ENCODE assay signal across 8 mouse cellular contexts in the genomic region with DNA sequence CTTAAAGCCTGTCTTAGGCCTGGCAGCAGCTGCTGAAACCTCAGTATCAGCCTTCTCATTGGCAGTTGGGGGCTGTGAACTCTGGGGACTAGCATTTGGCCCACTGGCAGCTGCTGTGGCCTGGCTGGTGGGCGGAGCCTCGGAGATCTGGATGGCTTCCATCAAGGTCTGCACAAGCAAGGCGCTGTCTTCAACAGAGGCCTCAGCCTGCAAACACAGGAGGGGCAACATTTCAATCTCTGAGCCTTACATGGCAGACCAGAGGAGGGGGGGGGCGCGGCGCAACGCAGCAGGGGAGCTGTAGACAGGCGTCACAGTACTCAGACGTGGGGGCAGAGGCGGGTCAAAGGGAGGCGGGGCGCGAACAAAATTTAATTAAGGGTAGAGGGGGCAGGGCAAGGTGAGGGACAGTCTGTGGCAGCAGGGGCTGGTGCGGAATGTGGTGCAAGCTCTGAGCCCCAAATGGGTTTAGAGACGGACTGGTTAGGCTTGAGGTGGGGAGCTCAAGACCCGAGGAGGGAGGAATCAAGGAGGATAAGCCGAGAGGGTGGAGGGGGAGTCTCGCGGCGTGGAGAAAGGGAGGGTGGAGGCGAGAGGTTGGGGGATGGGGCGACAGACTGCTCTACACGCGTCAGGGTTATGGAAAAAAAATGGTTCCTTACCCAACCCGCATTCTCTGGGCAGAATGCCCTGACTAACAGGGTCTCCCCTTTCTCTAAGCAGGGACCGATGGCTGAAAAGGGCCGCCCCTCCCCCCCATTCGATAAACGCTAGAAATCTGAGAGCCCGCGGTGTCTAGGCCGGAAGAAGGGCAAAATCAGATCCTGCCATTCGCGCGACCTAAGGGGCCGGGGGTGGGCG. TPM values are rescaled to one million over a fixed set of nuclear protein-coding genes. Genes with fewer than 3 reads are reported as not detected.
DNase-seq lines count a peak whose midpoint lies in the region; ATAC-seq and TF ChIP-seq lines count a peak whose summit lies in the region.

No protein-coding gene starts in this region.

- H3K9me3 ChIP-seq in hindbrain, embryonic 12.5 days (replicated peaks), result no peaks in the 10 kb centered on the region

- intact Hi-C loops in left cerebral cortex, adult 2 months (cut with DNase I), result loop anchor here (2.0 to 5.0 kb wide), 3 partner anchors 97 to 173 kb away; partner anchors contain the start of genes Apoo, Fam90a1b and Gspt2

- no peak for ATAC-seq in cerebellum, adult (ENCODE audit: insufficient number of reproducible peaks, low FRiP score, low TSS enrichment)
- peak; percentile 33 for ATAC-seq in frontal cortex, adult (ENCODE audit: low TSS enrichment)
- ATAC-seq in hindbrain, embryonic 12.5 days (ENCODE audit: low FRiP score), result peak; percentile 51

- H3K27ac ChIP-seq in hindbrain, embryonic 12.5 days, result peak overlapping the region; percentile 92
- H3K27ac ChIP-seq in left cerebral cortex, adult 2 months, result peak overlapping the region; percentile 91

- DNase-seq in cerebellum, adult 11 months, result peak; percentile 48
- DNase-seq in cerebellum, adult 8-10 months, result peak; percentile 47
- DNase-seq in left cerebral cortex, adult 2 months (ENCODE audit: extremely low spot score in 1 of 2, low spot score in 2 of 2), result peak; percentile 26 to 37
- DNase-seq in lung, postnatal 4 days, result peak; percentile 73 to 83
- DNase-seq in right cerebral cortex, postnatal 14 days, result peak; percentile 66

- H3K4me2 ChIP-seq in hindbrain, embryonic 12.5 days (replicated peaks), result peak overlapping the region; percentile 55

- peaks cover 19% of the 10 kb centered on the region for H3K4me1 ChIP-seq in hindbrain, embryonic 12.5 days

- WGBS in hindbrain, embryonic 12.5 days, result 21% methylated on average over 37 of the region's 37 CpGs

- H3K36me3 ChIP-seq in hindbrain, embryonic 12.5 days, result peaks cover 42% of the 10 kb centered on the region

- H3K9ac ChIP-seq in hindbrain, embryonic 12.5 days, result peak overlapping the region; percentile 90

- H3K27me3 ChIP-seq in hindbrain, embryonic 12.5 days, result peaks cover 11% of the 10 kb centered on the region; the same call in 1 of the 2 replicates

- no peak for TF ChIP-seq CTCF in left cerebral cortex, adult 2 months (IDR thresholded peaks at IDR 0.05)

- H3K4me3 ChIP-seq in hindbrain, embryonic 12.5 days, result peak overlapping the region; percentile 61
- peak overlapping the region; percentile 65 for H3K4me3 ChIP-seq in left cerebral cortex, adult 2 months

RNA-seq across cellular contexts. Expression of gene Maged1, which starts 1.4 kb away (rescaled TPM):
- 955 and 1,015 TPM in 2 replicates for polyA plus RNA-seq in hindbrain, embryonic 12.5 days (2016; fragmentation: Nextera tagmentation; extraction: Ambion mirVana)
- 100 to 1,000 TPM; 427 to 437 TPM for total RNA-seq in left cerebral cortex, adult 2 months (2021)
